Mouse (Mus musculus): ENCODE results near the gene Klhl13. TPM values are rescaled to one million over a fixed set of nuclear protein-coding genes. Genes with fewer than 3 reads are reported as not detected.

Gene Klhl13
- not detected in 2 replicates for polyA plus RNA-seq (2012; ENCODE audit: low replicate concordance)

DNA sequence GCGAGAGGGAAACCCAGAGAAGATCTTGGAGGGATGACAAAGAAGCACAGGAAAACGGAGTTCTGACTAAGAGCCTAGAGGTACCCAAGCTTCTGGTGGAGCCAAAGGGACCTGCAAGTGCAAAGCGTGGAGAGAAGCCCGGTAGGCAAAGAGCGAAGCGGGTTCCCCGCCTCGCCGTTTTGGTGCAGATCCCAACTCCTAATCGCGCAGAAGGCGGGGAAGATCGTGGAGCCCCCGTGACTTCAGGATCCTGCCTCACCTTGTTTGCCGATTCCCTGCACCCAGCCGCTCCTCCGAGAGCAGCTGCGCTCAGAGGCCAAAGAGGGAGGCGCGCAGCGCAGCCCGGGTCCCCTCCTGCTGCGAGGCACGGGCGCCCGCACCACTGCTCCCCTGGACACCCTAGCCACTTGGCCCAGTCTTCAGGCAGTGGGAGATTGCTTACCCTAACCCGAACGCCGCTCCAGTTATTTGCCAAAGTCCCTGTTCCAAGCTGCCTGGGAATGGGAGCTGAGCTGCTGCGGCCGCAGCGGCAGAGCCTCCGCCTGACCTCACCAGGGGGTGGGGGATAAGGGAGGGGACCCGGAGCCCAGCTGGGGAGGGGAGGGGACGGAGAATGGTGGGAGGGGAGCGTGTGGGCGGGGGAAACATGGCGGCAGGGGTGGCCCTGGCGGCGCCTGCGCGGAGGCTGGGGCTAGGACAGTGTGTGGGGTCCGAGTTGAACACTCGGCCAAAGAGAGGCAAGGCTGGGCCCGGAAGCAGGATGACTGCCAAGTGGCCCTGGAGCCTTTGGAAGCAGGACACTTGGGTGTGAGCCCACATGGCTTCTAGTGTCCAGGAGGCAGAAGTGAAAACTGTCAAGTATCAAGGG, at the start of gene Klhl13:
TSS of gene Klhl13 (minus strand) at position 569 of the 868 bp plus-strand sequence.

All from leukemia stem cell, adult 10-12 weeks (primary cell).